Mouse (Mus musculus) G1E (cell line): ENCODE results near the gene Scgb1b12. TPM values are rescaled to one million over a fixed set of nuclear protein-coding genes. Genes with fewer than 3 reads are reported as not detected.
"Not testable (repeated sequence)": the region's sequence is repeated elsewhere in the genome, so short reads cannot be mapped to it uniquely, and the experiment has no call there.

ENCODE experiments used
- ATAC-seq: 2 replicates; pipeline ENCODE4 v1.8.0; 2016; ENCODE audit warnings: mild to moderate bottlenecking; ENCODE audit not compliant: insufficient number of reproducible peaks, poor library complexity, low FRiP score, severe bottlenecking; ENCODE audit errors: extremely low read depth
- DNase-seq: peaks from one replicate; pipeline ENCODE4 v3.0.0; 2012; ENCODE audit warnings: low spot score
- H3K27me3 ChIP-seq: 2 replicates; pipeline ENCODE4 v1.6.1; 2012; ENCODE audit warnings: mild to moderate bottlenecking, low read length, inconsistent platforms; ENCODE audit not compliant: insufficient read depth
- H3K36me3 ChIP-seq: replicated peaks from 2 replicates; pipeline ENCODE3; 2012; ENCODE audit warnings: mild to moderate bottlenecking, inconsistent platforms
- H3K4me1 ChIP-seq: 2 replicates; pipeline ENCODE4 v1.6.1; 2012; ENCODE audit warnings: low read depth, low read length, inconsistent platforms, mixed read lengths; ENCODE audit not compliant: insufficient read depth
- H3K4me3 ChIP-seq: 2 replicates; pipeline ENCODE4 v1.5.1; 2012; ENCODE audit warnings: low read depth, mild to moderate bottlenecking, inconsistent platforms, low read length, moderate library complexity, mixed read lengths
- H3K9me3 ChIP-seq: replicated peaks from 2 replicates; pipeline ENCODE4 v1.6.1; 2012; ENCODE audit warnings: inconsistent platforms
- polyA plus RNA-seq: library from polyadenylated mRNA; stranded (reverse); fragments of >175 nt; gene quantifications from 2 replicates; pipeline ENCODE4 v1.2.3, GENCODE M21; 2012
- total RNA-seq, 2 experiments: library from RNA; stranded (forward) in 1 of 2; stranded (reverse) in 1 of 2; fragments of 200-1000 nt in 1 of 2; fragments of >200 nt in 1 of 2; fragmentation: Nextera tagmentation in 1 of 2; gene quantifications; 2 replicates each; pipeline ENCODE4 v1.2.3; 2014 to 2017

Scgb1b12 gene
- total RNA-seq (2014; fragmentation: Nextera tagmentation) (not detected in 2 replicates), total RNA-seq (2017) (not detected in 2 replicates), polyA plus RNA-seq (not detected in 2 replicates)

- H3K4me1 ChIP-seq, H3K36me3 ChIP-seq, ATAC-seq, DNase-seq, H3K27me3 ChIP-seq, H3K4me3 ChIP-seq, H3K9me3 ChIP-seq: not testable (repeated sequence)
Observed at GRCm38 (mm10) chr7:32333882-32334281, at the start of gene Scgb1b12. TSS of gene Scgb1b12 (plus strand) at chr7:32334182.

DNA sequence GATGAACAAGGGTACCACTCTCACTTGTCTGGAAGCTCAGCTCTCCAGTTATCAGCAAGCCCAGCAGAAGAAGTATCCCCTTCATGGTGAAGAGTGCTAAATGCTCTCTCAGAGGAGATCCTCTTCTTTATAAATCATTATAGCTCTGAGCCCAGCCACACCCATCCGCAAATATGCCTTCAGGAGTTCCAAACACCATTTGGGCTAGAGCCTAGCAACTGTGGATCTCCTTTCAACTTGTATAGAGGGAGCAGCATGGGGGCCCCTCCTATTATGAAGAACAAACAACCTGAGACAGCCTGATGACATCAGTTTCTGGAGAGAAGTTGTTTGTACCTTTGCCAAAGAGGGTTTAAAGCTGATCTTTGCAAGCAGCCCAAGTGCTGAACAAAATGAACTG, 6.8 kb upstream of the Scgb1b12 start, which contains the start of gene Scgb2b12:
Gene Scgb2b12, minus strand, starts transcription at position 101 of the 400 bp plus-strand sequence.
- not testable (repeated sequence) for H3K4me3 ChIP-seq, H3K4me1 ChIP-seq, H3K9me3 ChIP-seq, ATAC-seq, H3K27me3 ChIP-seq, DNase-seq, H3K36me3 ChIP-seq

Other genes starting within 250 kb of the Scgb1b12 start
- not detected in 2 replicates for gene Scgb1b10, start 233.3 kb upstream of the Scgb1b12 start, total RNA-seq (2014; fragmentation: Nextera tagmentation)
- gene Scgb1b10, start 233.3 kb upstream of the Scgb1b12 start, total RNA-seq (2017), result not detected in 2 replicates
- gene Scgb1b10, start 233.3 kb upstream of the Scgb1b12 start, polyA plus RNA-seq, result not detected in 2 replicates
- not detected in 2 replicates for gene Scgb2b11, start 123.0 kb upstream of the Scgb1b12 start, total RNA-seq (2014; fragmentation: Nextera tagmentation)
- not detected in 2 replicates for gene Scgb2b11, start 123.0 kb upstream of the Scgb1b12 start, total RNA-seq (2017)
- not detected in 2 replicates for gene Scgb2b11, start 123.0 kb upstream of the Scgb1b12 start, polyA plus RNA-seq
- not detected in 2 replicates for gene Scgb1b11, start 111.3 kb upstream of the Scgb1b12 start, total RNA-seq (2014; fragmentation: Nextera tagmentation)
- gene Scgb1b11, start 111.3 kb upstream of the Scgb1b12 start, total RNA-seq (2017), result not detected in 2 replicates
- gene Scgb1b11, start 111.3 kb upstream of the Scgb1b12 start, polyA plus RNA-seq, result not detected in 2 replicates
- not detected in 2 replicates for gene Scgb2b12, start 6.9 kb upstream of the Scgb1b12 start, total RNA-seq (2014; fragmentation: Nextera tagmentation)
- gene Scgb2b12, start 6.9 kb upstream of the Scgb1b12 start, total RNA-seq (2017), result not detected in 2 replicates
- gene Scgb2b12, start 6.9 kb upstream of the Scgb1b12 start, polyA plus RNA-seq, result not detected in 2 replicates
- not detected in 2 replicates for gene Scgb1b29, start 107.4 kb downstream of the Scgb1b12 start, total RNA-seq (2014; fragmentation: Nextera tagmentation)
- gene Scgb1b29, start 107.4 kb downstream of the Scgb1b12 start, total RNA-seq (2017), result not detected in 2 replicates
- not detected in 2 replicates for gene Scgb1b29, start 107.4 kb downstream of the Scgb1b12 start, polyA plus RNA-seq